Mouse (Mus musculus): Measurements from ENCODE around the gene Cactin. TPM values are rescaled to one million over a fixed set of nuclear protein-coding genes. Genes with fewer than 3 reads are reported as not detected.

The Cactin gene
- polyA plus RNA-seq, 1 experiment from 2014 or later, result 29.6 TPM

DNA sequence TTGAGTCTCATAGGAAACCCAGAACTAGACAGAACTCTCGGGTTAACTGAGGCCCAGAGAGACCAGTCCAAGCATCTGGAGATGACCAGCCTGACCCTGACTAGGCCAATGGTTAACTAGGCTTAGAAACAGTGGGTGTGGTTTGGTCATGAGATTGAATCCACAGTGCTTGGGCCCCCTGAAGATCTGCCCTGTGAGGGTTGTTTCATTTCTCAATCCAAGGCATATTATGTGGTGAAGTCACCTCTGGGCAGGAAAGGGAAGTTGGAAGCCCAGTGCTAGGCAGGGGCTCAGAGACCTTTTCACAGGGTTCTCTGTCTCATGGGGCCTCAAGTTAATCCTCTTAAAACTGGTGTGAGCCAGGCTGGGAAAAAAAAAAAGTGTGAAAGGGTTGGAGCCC lies 37.9 kb downstream of the Cactin start:
- peaks cover 6% of the 10 kb centered on the region for H3K27me3 ChIP-seq (ENCODE audit: control insufficient read depth, insufficient read depth, low read length)
- 55% methylated on average over 1 of the region's 1 CpGs for WGBS
- peaks cover 27% of the 10 kb centered on the region for H3K4me1 ChIP-seq (ENCODE audit: control insufficient read depth, insufficient read depth, low read length)
- H3K4me3 ChIP-seq (ENCODE audit: low read length), result no peak overlapping the region
- H3K4me2 ChIP-seq (replicated peaks; ENCODE audit: low read depth, low read length), result peak overlapping the region; percentile 99
- H3K36me3 ChIP-seq (ENCODE audit: control insufficient read depth, insufficient read depth, low read length), result peaks cover 2% of the 10 kb centered on the region; the same call in 1 of the 2 replicates
- no peak for ATAC-seq (ENCODE audit: low FRiP score, low TSS enrichment)
- no peaks in the 10 kb centered on the region for H3K9me3 ChIP-seq (ENCODE audit: control insufficient read depth, low read length)
- H3K9ac ChIP-seq (ENCODE audit: low read depth, low read length), result peak overlapping the region; percentile 76; the same call in 1 of the 2 replicates
- H3K27ac ChIP-seq (ENCODE audit: low read depth, low read length), result no peak overlapping the region

GRCm38 (mm10) chr10:81360721-81361120 lies 39.8 kb downstream of the Cactin start:
- no peak for ATAC-seq (ENCODE audit: low FRiP score, low TSS enrichment)
- WGBS, result 66% methylated on average over 8 of the region's 8 CpGs

DNA sequence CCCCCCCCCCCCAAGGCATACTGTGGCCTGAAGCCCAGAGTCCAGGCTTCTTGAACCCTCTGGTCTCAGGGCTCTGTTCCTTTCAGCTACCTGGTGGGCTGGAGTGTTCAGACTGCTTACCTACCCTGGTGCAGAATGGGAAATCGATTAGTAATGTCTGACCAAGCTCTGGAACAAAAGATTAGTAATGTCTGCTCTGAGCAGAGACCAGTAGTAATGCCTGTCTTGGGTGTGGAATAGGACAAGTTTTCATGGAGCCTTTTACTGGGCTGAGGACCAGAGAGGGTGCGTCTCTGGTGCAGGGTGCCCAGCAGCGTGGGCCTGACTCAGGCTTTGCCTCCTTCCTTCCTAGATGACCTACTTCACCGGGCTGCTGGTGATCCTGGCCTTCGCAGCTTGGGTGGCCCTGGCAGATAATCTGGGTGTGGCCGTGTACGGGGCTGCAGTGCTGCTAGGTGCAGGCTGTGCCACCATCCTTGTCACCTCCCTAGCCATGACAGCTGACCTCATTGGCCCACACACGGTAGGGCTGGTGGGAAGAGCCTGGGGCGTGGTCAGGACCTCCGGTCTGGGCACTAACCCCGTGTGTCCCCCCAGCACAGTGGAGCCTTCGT lies 41.5 kb downstream of the Cactin start:
- 73% methylated on average over 12 of the region's 12 CpGs for WGBS

More at GRCm38 (mm10) chr10:81360721-81361120, 39.8 kb downstream of the Cactin start:
- no peak overlapping the region for H3K27ac ChIP-seq (ENCODE audit: low read depth, low read length)
- H3K9ac ChIP-seq (ENCODE audit: low read depth, low read length), result no peak overlapping the region
- H3K36me3 ChIP-seq (ENCODE audit: control insufficient read depth, insufficient read depth, low read length), result peaks cover 2% of the 10 kb centered on the region; the same call in 1 of the 2 replicates
- H3K4me3 ChIP-seq (ENCODE audit: low read length), result no peak overlapping the region
- no peaks in the 10 kb centered on the region for H3K9me3 ChIP-seq (ENCODE audit: control insufficient read depth, low read length)
- H3K27me3 ChIP-seq (ENCODE audit: control insufficient read depth, insufficient read depth, low read length), result peaks cover 14% of the 10 kb centered on the region
- peaks cover 39% of the 10 kb centered on the region for H3K4me1 ChIP-seq (ENCODE audit: control insufficient read depth, insufficient read depth, low read length)
- H3K4me2 ChIP-seq (replicated peaks; ENCODE audit: low read depth, low read length), result no peak overlapping the region

GRCm38 (mm10) chr10:81363436-81364346 lies 42.8 kb downstream of the Cactin start:
- peak overlapping the region; percentile 34 for H3K4me3 ChIP-seq (ENCODE audit: low read length)
- peaks cover 14% of the 10 kb centered on the region for H3K27me3 ChIP-seq (ENCODE audit: control insufficient read depth, insufficient read depth, low read length)
- peaks cover 28% of the 10 kb centered on the region for H3K4me1 ChIP-seq (ENCODE audit: control insufficient read depth, insufficient read depth, low read length)
- 9% methylated on average over 54 of the region's 54 CpGs for WGBS
- H3K4me2 ChIP-seq (replicated peaks; ENCODE audit: low read depth, low read length), result peak overlapping the region; percentile 68
- peak; percentile 22 for ATAC-seq (ENCODE audit: low FRiP score, low TSS enrichment)
- peak overlapping the region; percentile 45 for H3K9ac ChIP-seq (ENCODE audit: low read depth, low read length)
- no peak overlapping the region for H3K27ac ChIP-seq (ENCODE audit: low read depth, low read length)
- no peaks in the 10 kb centered on the region for H3K9me3 ChIP-seq (ENCODE audit: control insufficient read depth, low read length)
- H3K36me3 ChIP-seq (ENCODE audit: control insufficient read depth, insufficient read depth, low read length), result peaks cover 27% of the 10 kb centered on the region

More for the DNA sequence above, 41.5 kb downstream of the Cactin start:
- H3K4me3 ChIP-seq (ENCODE audit: low read length), result no peak overlapping the region
- H3K4me2 ChIP-seq (replicated peaks; ENCODE audit: low read depth, low read length), result no peak overlapping the region
- H3K9ac ChIP-seq (ENCODE audit: low read depth, low read length), result no peak overlapping the region
- peaks cover 14% of the 10 kb centered on the region for H3K27me3 ChIP-seq (ENCODE audit: control insufficient read depth, insufficient read depth, low read length)
- ATAC-seq (ENCODE audit: low FRiP score, low TSS enrichment), result no peak
- no peaks in the 10 kb centered on the region for H3K9me3 ChIP-seq (ENCODE audit: control insufficient read depth, low read length)
- peaks cover 39% of the 10 kb centered on the region for H3K4me1 ChIP-seq (ENCODE audit: control insufficient read depth, insufficient read depth, low read length)
- peaks cover 14% of the 10 kb centered on the region for H3K36me3 ChIP-seq (ENCODE audit: control insufficient read depth, insufficient read depth, low read length)
- H3K27ac ChIP-seq (ENCODE audit: low read depth, low read length), result no peak overlapping the region

- Histone ChIP-seq H3K27ac (ENCODE audit: low read depth, low read length) (no peak overlapping the region), H3K9me3 (ENCODE audit: control insufficient read depth, low read length) (no peaks in the 10 kb centered on the region), H3K4me3 (ENCODE audit: low read length) (peak overlapping the region; percentile 34), H3K36me3 (ENCODE audit: control insufficient read depth, insufficient read depth, low read length) (peaks cover 36% of the 10 kb centered on the region), H3K4me1 (ENCODE audit: control insufficient read depth, insufficient read depth, low read length) (peaks cover 28% of the 10 kb centered on the region), H3K9ac (ENCODE audit: low read depth, low read length) (peak overlapping the region; percentile 28; the same call in 1 of the 2 replicates), H3K27me3 (ENCODE audit: control insufficient read depth, insufficient read depth, low read length) (peaks cover 14% of the 10 kb centered on the region), H3K4me2 (replicated peaks; ENCODE audit: low read depth, low read length) (peak overlapping the region; percentile 68)
- 11% methylated on average over 28 of the region's 28 CpGs for WGBS
- 0 out of 2 replicates have a peak, but pooled peaks have one; percentile 5 for ATAC-seq (ENCODE audit: low FRiP score, low TSS enrichment)
These were observed 43.8 kb downstream of the Cactin start for GRCm38 (mm10) chr10:81364666-81365065.

GRCm38 (mm10) chr10:81365073-81365472 lies 44.2 kb downstream of the Cactin start:
- Histone ChIP-seq H3K9ac (ENCODE audit: low read depth, low read length) (no peak overlapping the region), H3K9me3 (ENCODE audit: control insufficient read depth, low read length) (no peaks in the 10 kb centered on the region), H3K4me3 (ENCODE audit: low read length) (peak overlapping the region; percentile 34; the same call in 1 of the 2 replicates), H3K36me3 (ENCODE audit: control insufficient read depth, insufficient read depth, low read length) (peaks cover 40% of the 10 kb centered on the region), H3K27ac (ENCODE audit: low read depth, low read length) (no peak overlapping the region), H3K4me2 (replicated peaks; ENCODE audit: low read depth, low read length) (peak overlapping the region; percentile 68; the same call in 1 of the 2 replicates), H3K27me3 (ENCODE audit: control insufficient read depth, insufficient read depth, low read length) (peaks cover 14% of the 10 kb centered on the region), H3K4me1 (ENCODE audit: control insufficient read depth, insufficient read depth, low read length) (peaks cover 28% of the 10 kb centered on the region)
- ATAC-seq (ENCODE audit: low FRiP score, low TSS enrichment), result 0 out of 2 replicates have a peak, but pooled peaks have one; percentile 5
- 36% methylated on average over 4 of the region's 4 CpGs for WGBS

- H3K27me3 ChIP-seq (ENCODE audit: control insufficient read depth, insufficient read depth, low read length), result peaks cover 14% of the 10 kb centered on the region
- peak within 1 kb of the TSS; percentile 68 for H3K4me2 ChIP-seq (replicated peaks; ENCODE audit: low read depth, low read length)
- H3K4me1 ChIP-seq (ENCODE audit: control insufficient read depth, insufficient read depth, low read length), result peaks cover 24% of the 10 kb centered on the region
- H3K27ac ChIP-seq (ENCODE audit: low read depth, low read length), result no peak within 1 kb of the TSS
- peaks cover 48% of the 10 kb centered on the region for H3K36me3 ChIP-seq (ENCODE audit: control insufficient read depth, insufficient read depth, low read length)
- peak within 1 kb of the TSS; percentile 28; the same call in 1 of the 2 replicates for H3K9ac ChIP-seq (ENCODE audit: low read depth, low read length)
- 33% methylated on average over 12 of the region's 12 CpGs for WGBS
- H3K9me3 ChIP-seq (ENCODE audit: control insufficient read depth, low read length), result no peaks in the 10 kb centered on the region
- ATAC-seq (ENCODE audit: low FRiP score, low TSS enrichment), result no peak
- peak within 1 kb of the TSS; percentile 34 for H3K4me3 ChIP-seq (ENCODE audit: low read length)
These were observed 45.0 kb downstream of the Cactin start, which contains the start of gene 4930404N11Rik for GRCm38 (mm10) chr10:81365672-81366476. TSS of gene 4930404N11Rik (minus strand) at chr10:81365816.

GRCm38 (mm10) chr10:81366477-81367206 lies 45.7 kb downstream of the Cactin start:
- H3K27me3 ChIP-seq (ENCODE audit: control insufficient read depth, insufficient read depth, low read length), result peaks cover 14% of the 10 kb centered on the region
- ATAC-seq (ENCODE audit: low FRiP score, low TSS enrichment), result no peak
- H3K9me3 ChIP-seq (ENCODE audit: control insufficient read depth, low read length), result no peaks in the 10 kb centered on the region
- H3K36me3 ChIP-seq (ENCODE audit: control insufficient read depth, insufficient read depth, low read length), result peaks cover 56% of the 10 kb centered on the region
- no peak overlapping the region for H3K4me2 ChIP-seq (replicated peaks; ENCODE audit: low read depth, low read length)
- no peak overlapping the region for H3K4me3 ChIP-seq (ENCODE audit: low read length)
- WGBS, result 89% methylated on average over 6 of the region's 6 CpGs
- H3K27ac ChIP-seq (ENCODE audit: low read depth, low read length), result no peak overlapping the region
- peaks cover 23% of the 10 kb centered on the region for H3K4me1 ChIP-seq (ENCODE audit: control insufficient read depth, insufficient read depth, low read length)
- H3K9ac ChIP-seq (ENCODE audit: low read depth, low read length), result no peak overlapping the region

Data from kidney, embryonic 14.5 days (tissue).